Mouse (Mus musculus): Measurements from ENCODE around the gene Gng12.

- TF ChIP-seq POLR2A (IDR thresholded peaks at IDR 0.05; ENCODE audit: borderline replicate concordance, extremely low read depth, low read depth, low read length) (no peak), CTCF (IDR thresholded peaks at IDR 0.05; ENCODE audit: insufficient read depth, low read length) (no peak)
Observed at GRCm38 (mm10) chr6:66987643-66988042, 91.4 kb downstream of the Gng12 start.

Measured in lung, adult 2 months (tissue).